Mouse (Mus musculus) left cerebral cortex, adult 6 months (tissue): ENCODE measurements around the gene Rybp. TPM values are rescaled to one million over a fixed set of nuclear protein-coding genes. Genes with fewer than 3 reads are reported as not detected.

Source experiments
- long read RNA-seq, 2 experiments: library from polyadenylated mRNA; unstranded; transcript quantifications; one replicate each; pipeline ENCODE4 v2.0.0; 2019 to 2020
- polyA plus RNA-seq: library from polyadenylated mRNA; unstranded; fragments of <200 nt; fragmentation: Nextera tagmentation; gene quantifications from 2 replicates; pipeline ENCODE4 v1.2.3, GENCODE M21; 2021

Gene Rybp
- polyA plus RNA-seq: 4.7 and 7.6 TPM in 2 replicates
- long read RNA-seq, experiment 1, full-length matches to known transcripts: 2 of 35 reads
- long read RNA-seq, experiment 1, partial matches to known transcripts: 3 of 35 reads
- long read RNA-seq, experiment 1, other reads (novel, unspliced or antisense): 30 of 35 reads
- long read RNA-seq, experiment 2, full-length matches to known transcripts: 2 of 25 reads
- long read RNA-seq, experiment 2, partial matches to known transcripts: 5 of 25 reads
- long read RNA-seq, experiment 2, other reads (novel, unspliced or antisense): 18 of 25 reads

GRCm38 (mm10) chr6:100287334-100288015, at the start of gene Rybp:
TSS of gene Rybp (minus strand) at chr6:100287485.

